Mouse (Mus musculus): ENCODE data around the gene Gm44965. TPM values are rescaled to one million over a fixed set of nuclear protein-coding genes. Genes with fewer than 3 reads are reported as not detected.
A peak's percentile ranks its signal among the peaks of the same experiment; 100 is the strongest.

The Gm44965 gene
- polyA plus RNA-seq, 1 experiment from 2014 or later: not detected

DNA sequence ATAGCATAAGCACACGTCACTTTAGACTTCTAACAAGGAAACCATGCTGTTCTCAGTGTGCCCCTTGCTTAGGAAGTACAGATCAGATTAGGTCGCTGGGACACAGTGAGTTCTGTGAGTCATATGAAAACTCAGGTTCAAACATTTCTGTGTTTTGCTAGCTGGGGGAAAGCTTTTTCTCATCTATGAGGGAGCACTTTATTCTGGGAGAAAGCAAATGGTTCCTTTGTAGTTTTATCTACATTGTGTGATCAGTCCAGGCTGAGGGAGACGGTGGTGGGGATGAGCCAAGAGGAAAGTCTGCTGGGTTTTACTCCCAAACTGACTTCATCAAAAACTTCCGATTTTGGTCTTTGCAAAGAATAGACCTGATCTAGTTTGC, 52.6 kb downstream of the Gm44965 start:
- H3K4me3 ChIP-seq: no peak overlapping the region
- no peaks in the 10 kb centered on the region for H3K9me3 ChIP-seq (replicated peaks)
- H3K9ac ChIP-seq: no peak overlapping the region
- no peak overlapping the region for H3K27ac ChIP-seq
- H3K4me1 ChIP-seq: 0 out of 2 replicates have a peak, but pooled peaks cover 3% of the 10 kb centered on the region
- whole genome bisulfite sequencing (ENCODE audit: insufficient replicate concordance): 48% methylated on average over 4 of the region's 4 CpGs
- no peak for ATAC-seq
- H3K27me3 ChIP-seq (replicated peaks): no peaks in the 10 kb centered on the region
- H3K4me2 ChIP-seq: no peak overlapping the region
- no peaks in the 10 kb centered on the region for H3K36me3 ChIP-seq

DNA sequence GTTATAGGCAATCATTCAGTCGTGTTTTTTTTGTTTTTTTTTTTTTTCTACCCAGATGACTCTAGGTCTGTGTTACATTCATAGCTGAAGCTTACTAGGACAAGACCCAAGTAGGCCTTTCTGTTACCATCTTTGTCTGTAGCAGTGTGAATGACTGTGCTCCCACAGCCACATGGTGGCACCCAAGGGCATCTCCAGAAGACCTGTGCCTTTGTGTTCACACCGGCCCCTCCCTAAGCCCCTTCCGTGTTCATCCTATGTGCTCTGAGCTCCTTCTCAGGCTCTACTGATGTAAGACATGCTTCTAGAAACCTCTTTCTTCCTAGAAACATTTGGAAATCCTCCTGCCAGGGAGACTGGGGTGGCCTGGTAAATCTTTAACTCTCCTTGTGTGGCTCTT, 53.3 kb downstream of the Gm44965 start, which contains the start of gene Gimap8:
Gimap8 (plus strand) TSS at position 240 of the 400 bp plus-strand sequence.
- Histone ChIP-seq H3K4me2 (peak within 1 kb of the TSS; percentile 13; the same call in 1 of the 2 replicates), H3K4me1 (0 out of 2 replicates have a peak, but pooled peaks cover 3% of the 10 kb centered on the region), H3K4me3 (no peak within 1 kb of the TSS), H3K9ac (no peak within 1 kb of the TSS), H3K9me3 (replicated peaks) (no peaks in the 10 kb centered on the region), H3K27me3 (replicated peaks) (no peaks in the 10 kb centered on the region), H3K36me3 (no peaks in the 10 kb centered on the region), H3K27ac (no peak within 1 kb of the TSS)
- ATAC-seq: no peak
- WGBS (ENCODE audit: insufficient replicate concordance): 21% methylated on average over 3 of the region's 3 CpGs

DNA sequence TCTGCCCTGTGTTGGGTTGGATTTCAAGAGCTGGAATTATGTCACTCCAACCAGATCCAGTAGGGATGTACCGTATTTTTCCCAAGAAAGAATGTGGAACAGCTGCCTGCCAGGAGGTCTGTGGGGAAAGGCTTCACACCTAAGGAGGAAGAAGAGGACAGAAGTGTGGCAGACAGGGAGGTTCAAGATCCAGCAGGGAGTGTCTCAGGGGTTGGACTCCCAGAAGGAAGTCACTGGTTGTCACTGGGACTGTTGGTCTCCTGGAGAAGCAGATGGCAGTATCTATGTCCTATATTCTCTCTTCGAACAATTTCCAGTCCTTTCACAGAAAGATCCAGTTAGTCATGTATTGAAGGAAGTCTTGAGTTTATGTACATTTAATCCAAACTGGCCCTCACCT, 53.9 kb downstream of the Gm44965 start:
- Histone ChIP-seq H3K4me3 (no peak overlapping the region), H3K4me2 (peak overlapping the region; percentile 13; the same call in 1 of the 2 replicates), H3K36me3 (no peaks in the 10 kb centered on the region), H3K27ac (no peak overlapping the region), H3K9me3 (replicated peaks) (no peaks in the 10 kb centered on the region), H3K9ac (no peak overlapping the region), H3K27me3 (replicated peaks) (no peaks in the 10 kb centered on the region), H3K4me1 (0 out of 2 replicates have a peak, but pooled peaks cover 3% of the 10 kb centered on the region)
- ATAC-seq: no peak
- 56% methylated on average over 2 of the region's 2 CpGs for WGBS (ENCODE audit: insufficient replicate concordance)

DNA sequence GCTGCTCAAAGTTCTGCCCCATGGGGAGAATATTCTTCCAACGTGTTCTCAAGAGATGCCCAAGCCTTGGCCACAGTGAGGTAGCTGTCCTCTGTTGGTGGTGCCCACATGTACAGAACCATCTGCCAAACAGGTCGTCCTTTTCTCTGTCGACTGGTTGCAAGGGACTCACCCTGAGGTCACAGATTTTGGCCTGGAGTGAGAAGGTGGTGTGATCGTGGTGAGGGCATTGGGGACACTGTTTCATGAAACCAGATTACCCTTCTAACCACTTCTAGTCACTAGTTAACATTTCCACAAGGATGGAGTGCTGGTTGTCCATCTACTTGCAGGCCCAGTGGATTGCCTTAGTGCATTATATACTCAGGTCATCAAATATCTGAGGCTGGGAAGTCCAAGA, 55.0 kb downstream of the Gm44965 start:
- no peak for ATAC-seq
- Histone ChIP-seq H3K27me3 (replicated peaks) (no peaks in the 10 kb centered on the region), H3K4me3 (no peak overlapping the region), H3K9me3 (replicated peaks) (no peaks in the 10 kb centered on the region), H3K9ac (no peak overlapping the region), H3K36me3 (no peaks in the 10 kb centered on the region), H3K4me2 (no peak overlapping the region), H3K4me1 (0 out of 2 replicates have a peak, but pooled peaks cover 3% of the 10 kb centered on the region), H3K27ac (no peak overlapping the region)
- WGBS (ENCODE audit: insufficient replicate concordance): 64% methylated on average over 4 of the region's 4 CpGs

DNA sequence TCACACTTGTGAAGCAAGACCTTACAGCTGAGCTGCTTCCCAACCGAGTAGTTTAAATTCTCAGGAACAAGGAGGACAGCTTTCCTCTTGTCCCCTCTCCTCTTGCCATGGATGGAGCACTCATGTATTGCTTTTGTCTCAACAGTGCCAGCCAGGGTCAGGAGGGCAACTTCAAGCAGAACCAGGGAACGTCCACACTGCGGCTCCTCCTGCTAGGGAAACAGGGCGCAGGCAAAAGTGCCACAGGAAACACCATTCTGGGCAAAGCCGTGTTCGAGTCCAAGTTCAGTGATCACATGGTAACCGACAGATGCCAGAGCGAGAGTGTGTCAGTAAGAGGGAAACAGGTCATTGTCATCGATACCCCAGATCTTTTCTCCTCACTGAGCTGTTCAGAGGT, 56.3 kb downstream of the Gm44965 start:
- Histone ChIP-seq H3K9ac (no peak overlapping the region), H3K36me3 (no peaks in the 10 kb centered on the region), H3K9me3 (replicated peaks) (no peaks in the 10 kb centered on the region), H3K4me2 (no peak overlapping the region), H3K4me3 (no peak overlapping the region), H3K27ac (no peak overlapping the region), H3K4me1 (0 out of 2 replicates have a peak, but pooled peaks cover 3% of the 10 kb centered on the region), H3K27me3 (replicated peaks) (no peaks in the 10 kb centered on the region)
- WGBS (ENCODE audit: insufficient replicate concordance): 71% methylated on average over 9 of the region's 9 CpGs
- ATAC-seq: no peak

DNA sequence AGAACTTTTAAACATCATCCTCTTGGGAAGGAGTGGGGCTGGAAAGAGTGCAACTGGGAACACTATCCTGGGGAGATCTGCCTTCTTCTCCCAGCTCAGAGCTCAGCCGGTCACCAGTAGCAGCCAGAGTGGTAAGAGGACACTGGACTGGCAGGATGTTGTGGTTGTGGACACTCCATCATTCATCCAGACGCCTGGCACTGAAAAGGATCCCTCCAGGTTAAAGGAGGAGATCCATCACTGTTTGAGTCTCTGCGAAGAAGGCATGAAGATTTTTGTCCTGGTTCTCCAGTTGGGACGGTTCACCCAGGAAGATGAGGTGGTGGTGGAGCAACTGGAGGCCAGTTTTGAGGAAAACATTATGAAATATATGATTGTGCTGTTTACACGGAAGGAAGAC, 65.0 kb downstream of the Gm44965 start:
- no peak for ATAC-seq
- Histone ChIP-seq H3K36me3 (no peaks in the 10 kb centered on the region), H3K4me2 (no peak overlapping the region), H3K27me3 (replicated peaks) (no peaks in the 10 kb centered on the region), H3K4me1 (no peaks in the 10 kb centered on the region), H3K9me3 (replicated peaks) (no peaks in the 10 kb centered on the region), H3K9ac (no peak overlapping the region), H3K27ac (no peak overlapping the region), H3K4me3 (no peak overlapping the region)
- WGBS (ENCODE audit: insufficient replicate concordance): 53% methylated on average over 5 of the region's 5 CpGs

DNA sequence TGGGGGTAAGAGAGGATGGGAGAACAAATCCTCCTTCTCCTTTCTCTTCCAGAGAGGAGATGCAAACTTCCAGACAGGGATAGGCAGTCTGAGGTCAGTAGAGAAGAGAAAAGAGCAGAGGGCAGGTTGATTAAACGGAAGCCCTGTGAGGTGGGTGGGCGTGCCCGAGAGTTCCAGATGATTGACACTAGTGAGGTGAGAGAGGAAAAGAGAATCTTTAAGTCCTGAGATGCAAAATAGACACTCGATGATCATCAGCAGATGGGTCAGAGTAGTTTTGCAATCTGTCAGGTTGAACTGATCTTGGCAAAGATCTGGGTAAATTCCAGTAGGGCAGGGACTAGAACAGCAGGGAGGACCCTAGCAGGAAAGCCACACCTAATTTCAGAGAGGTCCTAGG, 71.0 kb downstream of the Gm44965 start:
- Histone ChIP-seq H3K36me3 (no peaks in the 10 kb centered on the region), H3K4me2 (no peak overlapping the region), H3K4me3 (no peak overlapping the region), H3K27ac (no peak overlapping the region), H3K4me1 (no peaks in the 10 kb centered on the region; the same call in 1 of the 2 replicates), H3K9ac (no peak overlapping the region), H3K9me3 (replicated peaks) (no peaks in the 10 kb centered on the region), H3K27me3 (replicated peaks) (no peaks in the 10 kb centered on the region)
- no peak for ATAC-seq
- WGBS (ENCODE audit: insufficient replicate concordance): 54% methylated on average over 4 of the region's 4 CpGs

DNA sequence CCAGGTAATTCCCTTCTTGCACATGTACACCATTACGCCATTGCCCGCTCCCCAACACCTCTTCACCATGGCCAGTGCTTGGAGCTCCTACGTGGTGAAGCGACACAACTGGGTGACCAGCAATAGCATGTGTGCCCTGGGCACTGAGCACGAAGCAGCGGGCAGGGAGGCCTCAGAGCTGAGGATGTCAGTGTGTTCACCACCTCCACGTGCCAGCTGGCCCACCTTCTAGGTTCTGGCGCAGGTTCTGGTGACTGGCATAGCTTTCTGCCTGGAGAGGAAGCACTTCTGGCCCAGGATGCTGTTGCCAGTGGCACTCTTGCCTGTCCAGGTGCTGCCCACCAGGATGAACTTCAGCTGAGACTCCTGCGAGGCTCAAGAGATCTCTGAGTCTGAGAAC, 71.7 kb downstream of the Gm44965 start:
- Histone ChIP-seq H3K4me3 (no peak overlapping the region), H3K27me3 (replicated peaks) (no peaks in the 10 kb centered on the region), H3K4me2 (no peak overlapping the region), H3K9me3 (replicated peaks) (no peaks in the 10 kb centered on the region), H3K9ac (no peak overlapping the region), H3K36me3 (no peaks in the 10 kb centered on the region), H3K4me1 (no peaks in the 10 kb centered on the region; the same call in 1 of the 2 replicates), H3K27ac (no peak overlapping the region)
- WGBS (ENCODE audit: insufficient replicate concordance): 82% methylated on average over 9 of the region's 9 CpGs
- no peak for ATAC-seq

DNA sequence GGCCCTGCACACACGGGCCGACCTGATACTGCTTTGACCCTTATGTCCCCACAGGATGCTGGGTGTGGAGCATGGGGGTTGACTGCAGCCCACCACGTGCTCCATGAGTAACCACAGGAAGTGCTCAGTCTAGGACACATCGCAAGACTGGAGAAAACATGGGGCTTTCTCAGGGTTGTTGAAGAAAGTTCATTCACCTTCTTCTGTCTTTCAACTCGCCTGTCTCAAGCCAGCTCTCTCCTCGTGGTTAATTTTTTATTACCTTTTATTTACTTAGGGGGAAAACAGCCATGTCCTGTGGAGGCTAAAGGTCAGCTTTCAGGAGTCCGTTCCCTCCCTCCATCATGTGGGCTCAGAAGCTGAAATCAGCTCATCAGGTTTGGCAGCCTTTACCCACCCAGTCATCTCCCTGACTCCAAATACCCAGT, 72.4 kb downstream of the Gm44965 start:
- Histone ChIP-seq H3K4me1 (no peaks in the 10 kb centered on the region; the same call in 1 of the 2 replicates), H3K9me3 (replicated peaks) (no peaks in the 10 kb centered on the region), H3K4me3 (no peak overlapping the region), H3K36me3 (no peaks in the 10 kb centered on the region), H3K27me3 (replicated peaks) (no peaks in the 10 kb centered on the region), H3K27ac (no peak overlapping the region), H3K4me2 (no peak overlapping the region), H3K9ac (no peak overlapping the region)
- peak; percentile 27; the same call in 1 of the 2 replicates for ATAC-seq
- WGBS (ENCODE audit: insufficient replicate concordance): 29% methylated on average over 7 of the region's 7 CpGs

DNA sequence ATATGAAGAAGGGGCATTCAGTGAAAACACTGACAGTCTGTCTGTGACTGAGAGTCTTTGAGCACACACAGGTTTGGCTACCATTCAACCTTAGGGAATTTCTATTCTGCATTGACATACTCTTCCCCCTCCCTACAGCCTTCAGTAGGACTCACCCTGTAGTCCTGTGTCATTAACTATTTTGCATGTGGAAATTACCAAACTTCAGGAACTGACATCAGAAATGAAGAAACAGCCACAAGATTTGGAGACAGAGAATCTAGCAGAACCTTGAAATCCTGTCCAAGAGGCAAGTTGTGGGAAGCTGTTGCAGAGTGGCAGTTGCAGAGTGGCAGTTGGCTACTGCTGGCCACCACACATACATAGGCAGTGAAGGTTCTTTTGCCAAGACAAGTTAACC, 74.3 kb downstream of the Gm44965 start:
- H3K27ac ChIP-seq: no peak overlapping the region
- no peaks in the 10 kb centered on the region; the same call in 1 of the 2 replicates for H3K27me3 ChIP-seq (replicated peaks)
- no peak overlapping the region for H3K4me3 ChIP-seq
- H3K4me2 ChIP-seq: no peak overlapping the region
- no peak overlapping the region for H3K9ac ChIP-seq
- no peaks in the 10 kb centered on the region for H3K36me3 ChIP-seq
- ATAC-seq: no peak
- H3K9me3 ChIP-seq (replicated peaks): no peaks in the 10 kb centered on the region
- H3K4me1 ChIP-seq: no peaks in the 10 kb centered on the region; the same call in 1 of the 2 replicates

Other genes starting within 250 kb of the Gm44965 start
- 3.9 and 4.1 TPM in 2 replicates for gene Krba1, start 198.4 kb upstream of the Gm44965 start, polyA plus RNA-seq (2016; fragmentation: Nextera tagmentation; extraction: Ambion mirVana)
- gene Zfp467, start 148.1 kb upstream of the Gm44965 start, polyA plus RNA-seq (2016; fragmentation: Nextera tagmentation; extraction: Ambion mirVana): 2.9 and 3.9 TPM in 2 replicates
- 0.04 TPM in 1 of 2 replicates, not detected in the other for gene Sspo, start 145.7 kb upstream of the Gm44965 start, polyA plus RNA-seq (2016; fragmentation: Nextera tagmentation; extraction: Ambion mirVana)
- 1.8 and 2.3 TPM in 2 replicates for gene Atp6v0e2, start 56.3 kb upstream of the Gm44965 start, polyA plus RNA-seq (2016; fragmentation: Nextera tagmentation; extraction: Ambion mirVana)
- gene Lrrc61, start 39.1 kb upstream of the Gm44965 start, polyA plus RNA-seq (2016; fragmentation: Nextera tagmentation; extraction: Ambion mirVana): 1.6 and 3.1 TPM in 2 replicates
- gene Rarres2, start 21.2 kb upstream of the Gm44965 start, polyA plus RNA-seq (2016; fragmentation: Nextera tagmentation; extraction: Ambion mirVana): 6.1 and 6.8 TPM in 2 replicates
- 0.44 TPM in 1 of 2 replicates, not detected in the other for gene Gm45021, start 4.3 kb upstream of the Gm44965 start, polyA plus RNA-seq (2016; fragmentation: Nextera tagmentation; extraction: Ambion mirVana)
- 11.8 and 13.2 TPM in 2 replicates for gene Repin1, start 58 bp upstream of the Gm44965 start, polyA plus RNA-seq (2016; fragmentation: Nextera tagmentation; extraction: Ambion mirVana)
- gene Zfp775, start 8.1 kb downstream of the Gm44965 start, polyA plus RNA-seq (2016; fragmentation: Nextera tagmentation; extraction: Ambion mirVana): 2.0 and 2.2 TPM in 2 replicates
- gene AI854703, start 32.8 kb downstream of the Gm44965 start, polyA plus RNA-seq (2016; fragmentation: Nextera tagmentation; extraction: Ambion mirVana): 0.30 and 0.50 TPM in 2 replicates
- 0.93 and 1.0 TPM in 2 replicates for gene Gimap8, start 53.3 kb downstream of the Gm44965 start, polyA plus RNA-seq (2016; fragmentation: Nextera tagmentation; extraction: Ambion mirVana)
- 11.4 and 12.9 TPM in 2 replicates for gene Gimap9, start 82.2 kb downstream of the Gm44965 start, polyA plus RNA-seq (2016; fragmentation: Nextera tagmentation; extraction: Ambion mirVana)
- 15.7 and 15.9 TPM in 2 replicates for gene Gimap4, start 90.6 kb downstream of the Gm44965 start, polyA plus RNA-seq (2016; fragmentation: Nextera tagmentation; extraction: Ambion mirVana)
- gene Gimap6, start 114.3 kb downstream of the Gm44965 start, polyA plus RNA-seq (2016; fragmentation: Nextera tagmentation; extraction: Ambion mirVana): 11.7 and 12.7 TPM in 2 replicates
- gene Gm28053, start 124.7 kb downstream of the Gm44965 start, polyA plus RNA-seq (2016; fragmentation: Nextera tagmentation; extraction: Ambion mirVana): 0.75 and 1.2 TPM in 2 replicates
- 0.10 and 0.18 TPM in 2 replicates for gene Gimap7, start 124.7 kb downstream of the Gm44965 start, polyA plus RNA-seq (2016; fragmentation: Nextera tagmentation; extraction: Ambion mirVana)
- gene Gimap1, start 145.1 kb downstream of the Gm44965 start, polyA plus RNA-seq (2016; fragmentation: Nextera tagmentation; extraction: Ambion mirVana): 10.9 and 11.9 TPM in 2 replicates
- 3.0 and 3.7 TPM in 2 replicates for gene Gimap5, start 152.3 kb downstream of the Gm44965 start, polyA plus RNA-seq (2016; fragmentation: Nextera tagmentation; extraction: Ambion mirVana)
- not detected in 2 replicates for gene Gimap3, start 176.9 kb downstream of the Gm44965 start, polyA plus RNA-seq (2016; fragmentation: Nextera tagmentation; extraction: Ambion mirVana)
- gene Tmem176a, start 247.0 kb downstream of the Gm44965 start, polyA plus RNA-seq (2016; fragmentation: Nextera tagmentation; extraction: Ambion mirVana): 48.3 and 53.2 TPM in 2 replicates
- 92.9 and 93.2 TPM in 2 replicates for gene Tmem176b, start 247.6 kb downstream of the Gm44965 start, polyA plus RNA-seq (2016; fragmentation: Nextera tagmentation; extraction: Ambion mirVana)

Data from liver, embryonic 12.5 days (tissue).